Mouse (Mus musculus): ENCODE results near the gene Fuca1.

GRCm38 (mm10) chr4:135984556-135984955 lies 64.0 kb downstream of the Fuca1 start:
- TF ChIP-seq NRF1 (IDR thresholded peaks at IDR 0.05; ENCODE audit: low read depth, low read length) (no peak), ZMIZ1 (IDR thresholded peaks at IDR 0.05; ENCODE audit: low read depth, low read length) (no peak), ZC3H11A (IDR thresholded peaks at IDR 0.05; ENCODE audit: low read depth, low read length) (no peak), CTCF (conservative IDR thresholded peaks at IDR 0.05 in 1 of 2, IDR thresholded peaks at IDR 0.05 in 1 of 2; ENCODE audit: low read depth in 2 of 2, low read length in 2 of 2) (no peak), SMC3 (IDR thresholded peaks at IDR 0.05; ENCODE audit: low read depth, low read length) (no peak), POLR2A (IDR thresholded peaks at IDR 0.05; ENCODE audit: low read depth, low read length) (no peak), MYC (IDR thresholded peaks at IDR 0.05; ENCODE audit: low read depth, low read length) (no peak), IRF4 (IDR thresholded peaks at IDR 0.05; ENCODE audit: low read depth, low read length) (no peak)

Measured in CH12.LX (cell line).